Mouse (Mus musculus): ENCODE results near the gene Flnc. TPM values are rescaled to one million over a fixed set of nuclear protein-coding genes. Genes with fewer than 3 reads are reported as not detected.
"Not testable (repeated sequence)": the region's sequence is repeated elsewhere in the genome, so short reads cannot be mapped to it uniquely, and the experiment has no call there.

Gene Flnc
- 3.6 and 4.1 TPM in 2 replicates for polyA plus RNA-seq (2016; fragmentation: Nextera tagmentation; extraction: Ambion mirVana)

- Histone ChIP-seq H3K4me1 (replicated peaks) (peaks cover 63% of the 10 kb centered on the region), H3K27me3 (ENCODE audit: insufficient read depth, poor library complexity, severe bottlenecking) (peaks cover 71% of the 10 kb centered on the region), H3K27ac (peak within 1 kb of the TSS; percentile 86), H3K36me3 (no peaks in the 10 kb centered on the region), H3K4me3 (peak within 1 kb of the TSS; percentile 59), H3K9me3 (no peaks in the 10 kb centered on the region)
- under 1% methylated on average over 77 of the region's 77 CpGs for WGBS
- peak; percentile 55 for DNase-seq (ENCODE audit: low spot score)
Observed at GRCm38 (mm10) chr6:29433038-29433803, at the start of gene Flnc. Gene Flnc, plus strand, starts transcription at chr6:29433256.

- DNase-seq (ENCODE audit: low spot score), result peak; percentile 28
- H3K27me3 ChIP-seq (ENCODE audit: insufficient read depth, poor library complexity, severe bottlenecking), result peaks cover 40% of the 10 kb centered on the region
- peaks cover 14% of the 10 kb centered on the region for H3K4me1 ChIP-seq (replicated peaks)
- H3K4me3 ChIP-seq, result peak within 1 kb of the TSS; percentile 44
- no peaks in the 10 kb centered on the region for H3K9me3 ChIP-seq
- H3K36me3 ChIP-seq, result no peaks in the 10 kb centered on the region
- H3K27ac ChIP-seq, result no peak within 1 kb of the TSS
- 3% methylated on average over 12 of the region's 12 CpGs for WGBS
Observed at GRCm38 (mm10) chr6:29388052-29388518, 45.0 kb upstream of the Flnc start, which contains the start of gene Opn1sw. Gene Opn1sw, minus strand, starts transcription at chr6:29388468.

GRCm38 (mm10) chr6:29388606-29389080 lies 44.4 kb upstream of the Flnc start:
- Histone ChIP-seq H3K27ac (no peak overlapping the region), H3K9me3 (no peaks in the 10 kb centered on the region), H3K36me3 (no peaks in the 10 kb centered on the region), H3K4me1 (replicated peaks) (peaks cover 14% of the 10 kb centered on the region), H3K4me3 (peak overlapping the region; percentile 44), H3K27me3 (ENCODE audit: insufficient read depth, poor library complexity, severe bottlenecking) (peaks cover 44% of the 10 kb centered on the region)
- peak; percentile 35 for DNase-seq (ENCODE audit: low spot score)
- 13% methylated on average over 11 of the region's 11 CpGs for WGBS

GRCm38 (mm10) chr6:29389425-29389824 lies 43.6 kb upstream of the Flnc start:
- Histone ChIP-seq H3K9me3 (no peaks in the 10 kb centered on the region), H3K4me1 (replicated peaks) (peaks cover 14% of the 10 kb centered on the region), H3K36me3 (no peaks in the 10 kb centered on the region), H3K4me3 (no peak overlapping the region), H3K27me3 (ENCODE audit: insufficient read depth, poor library complexity, severe bottlenecking) (peaks cover 52% of the 10 kb centered on the region), H3K27ac (no peak overlapping the region)
- no peak for DNase-seq (ENCODE audit: low spot score)
- WGBS, result 61% methylated on average over 9 of the region's 9 CpGs

GRCm38 (mm10) chr6:29390500-29390899 lies 42.6 kb upstream of the Flnc start:
- H3K36me3 ChIP-seq; H3K9me3 ChIP-seq; DNase-seq (ENCODE audit: low spot score); H3K4me3 ChIP-seq; H3K27ac ChIP-seq: not testable (repeated sequence)
- H3K27me3 ChIP-seq (ENCODE audit: insufficient read depth, poor library complexity, severe bottlenecking), result peaks cover 63% of the 10 kb centered on the region
- peaks cover 16% of the 10 kb centered on the region for H3K4me1 ChIP-seq (replicated peaks)
- 84% methylated on average over 1 of the region's 1 CpGs for WGBS

GRCm38 (mm10) chr6:29391241-29391640 lies 41.8 kb upstream of the Flnc start:
- H3K9me3 ChIP-seq; DNase-seq (ENCODE audit: low spot score); H3K36me3 ChIP-seq; H3K4me3 ChIP-seq; H3K27ac ChIP-seq: not testable (repeated sequence)
- H3K4me1 ChIP-seq (replicated peaks), result peaks cover 23% of the 10 kb centered on the region
- peaks cover 64% of the 10 kb centered on the region for H3K27me3 ChIP-seq (ENCODE audit: insufficient read depth, poor library complexity, severe bottlenecking)
- 76% methylated on average over 8 of the region's 8 CpGs for WGBS

GRCm38 (mm10) chr6:29391802-29392201 lies 41.3 kb upstream of the Flnc start:
- Histone ChIP-seq H3K36me3 (no peaks in the 10 kb centered on the region), H3K4me1 (replicated peaks) (peaks cover 29% of the 10 kb centered on the region), H3K27me3 (ENCODE audit: insufficient read depth, poor library complexity, severe bottlenecking) (peaks cover 64% of the 10 kb centered on the region), H3K4me3 (no peak overlapping the region), H3K9me3 (no peaks in the 10 kb centered on the region), H3K27ac (no peak overlapping the region)
- 74% methylated on average over 4 of the region's 4 CpGs for WGBS
- no peak for DNase-seq (ENCODE audit: low spot score)

GRCm38 (mm10) chr6:29394286-29394685 lies 38.8 kb upstream of the Flnc start:
- WGBS, result 64% methylated on average over 1 of the region's 1 CpGs
- H3K36me3 ChIP-seq, result no peaks in the 10 kb centered on the region
- H3K9me3 ChIP-seq, result no peaks in the 10 kb centered on the region
- peaks cover 27% of the 10 kb centered on the region for H3K4me1 ChIP-seq (replicated peaks)
- no peak overlapping the region for H3K27ac ChIP-seq
- H3K27me3 ChIP-seq (ENCODE audit: insufficient read depth, poor library complexity, severe bottlenecking), result peaks cover 56% of the 10 kb centered on the region
- no peak for DNase-seq (ENCODE audit: low spot score)
- H3K4me3 ChIP-seq, result no peak overlapping the region

GRCm38 (mm10) chr6:29395910-29396713 lies 36.9 kb upstream of the Flnc start, which contains the start of gene Ccdc136:
Gene Ccdc136, plus strand, starts transcription at chr6:29396309.
- Histone ChIP-seq H3K27me3 (ENCODE audit: insufficient read depth, poor library complexity, severe bottlenecking) (peaks cover 47% of the 10 kb centered on the region), H3K9me3 (no peaks in the 10 kb centered on the region), H3K4me3 (peak within 1 kb of the TSS; percentile 68), H3K4me1 (replicated peaks) (peaks cover 27% of the 10 kb centered on the region), H3K27ac (peak within 1 kb of the TSS; percentile 85), H3K36me3 (no peaks in the 10 kb centered on the region)
- peak; percentile 75 for DNase-seq (ENCODE audit: low spot score)
- WGBS, result under 1% methylated on average over 49 of the region's 49 CpGs

- Histone ChIP-seq H3K36me3 (no peaks in the 10 kb centered on the region), H3K4me3 (peak overlapping the region; percentile 68), H3K9me3 (no peaks in the 10 kb centered on the region), H3K4me1 (replicated peaks) (peaks cover 27% of the 10 kb centered on the region), H3K27ac (peak overlapping the region; percentile 85), H3K27me3 (ENCODE audit: insufficient read depth, poor library complexity, severe bottlenecking) (peaks cover 47% of the 10 kb centered on the region)
- WGBS, result under 1% methylated on average over 24 of the region's 24 CpGs
- DNase-seq (ENCODE audit: low spot score), result no peak
Observed at GRCm38 (mm10) chr6:29396714-29397540, 36.1 kb upstream of the Flnc start.

- peaks cover 27% of the 10 kb centered on the region for H3K4me1 ChIP-seq (replicated peaks)
- peak; percentile 14 for DNase-seq (ENCODE audit: low spot score)
- H3K9me3 ChIP-seq, result no peaks in the 10 kb centered on the region
- 10% methylated on average over 6 of the region's 6 CpGs for WGBS
- peak overlapping the region; percentile 85 for H3K27ac ChIP-seq
- H3K4me3 ChIP-seq, result peak overlapping the region; percentile 68
- peaks cover 45% of the 10 kb centered on the region for H3K27me3 ChIP-seq (ENCODE audit: insufficient read depth, poor library complexity, severe bottlenecking)
- H3K36me3 ChIP-seq, result no peaks in the 10 kb centered on the region
Observed at GRCm38 (mm10) chr6:29397575-29397974, 35.5 kb upstream of the Flnc start.

- Histone ChIP-seq H3K27me3 (ENCODE audit: insufficient read depth, poor library complexity, severe bottlenecking) (peaks cover 37% of the 10 kb centered on the region), H3K9me3 (no peaks in the 10 kb centered on the region), H3K4me3 (no peak overlapping the region), H3K36me3 (no peaks in the 10 kb centered on the region), H3K27ac (no peak overlapping the region), H3K4me1 (replicated peaks) (peaks cover 32% of the 10 kb centered on the region)
- WGBS, result 83% methylated on average over 4 of the region's 4 CpGs
- no peak for DNase-seq (ENCODE audit: low spot score)
Observed at GRCm38 (mm10) chr6:29399851-29400250, 33.2 kb upstream of the Flnc start.

Data from hindbrain, embryonic 10.5 days (tissue).